Mouse (Mus musculus) myocyte (in vitro differentiated cells): ENCODE measurements around the gene Nfkbiz. TPM values are rescaled to one million over a fixed set of nuclear protein-coding genes. Genes with fewer than 3 reads are reported as not detected.

Experiments used
- H3K27me3 ChIP-seq: one replicate; pipeline ENCODE4 v1.6.1; 2011; ENCODE audit not compliant: control insufficient read depth, insufficient read depth, insufficient read length
- H3K36me3 ChIP-seq: one replicate; pipeline ENCODE4 v1.6.1; 2011; ENCODE audit not compliant: control insufficient read depth, insufficient read depth
- H3K4me2 ChIP-seq: one replicate; pipeline ENCODE4 v1.6.1; 2011; ENCODE audit warnings: low read depth, control low read depth
- H3K4me3 ChIP-seq: one replicate; pipeline ENCODE4 v1.5.1; 2011; ENCODE audit warnings: mild to moderate bottlenecking, control low read depth, moderate library complexity
- H3K79me2 ChIP-seq: one replicate; pipeline ENCODE4 v1.6.1; 2011; ENCODE audit not compliant: control insufficient read depth, insufficient read depth
- H3ac ChIP-seq: one replicate; pipeline ENCODE4 v1.6.1; 2011; ENCODE audit not compliant: control insufficient read depth, insufficient read length
- CEBPB ChIP-seq: IDR thresholded peaks from 2 replicates; pipeline ENCODE4 v1.6.1; 2011; ENCODE audit warnings: mild to moderate bottlenecking, moderate library complexity; ENCODE audit not compliant: poor library complexity, insufficient read depth, severe bottlenecking
- E2F4 ChIP-seq: IDR thresholded peaks from one replicate; pipeline ENCODE4 v1.6.1; 2011; ENCODE audit warnings: mild to moderate bottlenecking, control low read depth, moderate library complexity; ENCODE audit not compliant: insufficient read depth
- MAX ChIP-seq: IDR thresholded peaks from one replicate; pipeline ENCODE4 v1.6.1; 2011; ENCODE audit warnings: low read depth, mild to moderate bottlenecking, control low read depth
- MYOD1 ChIP-seq, 3 experiments: IDR thresholded peaks; one replicate each; pipeline ENCODE4 v1.6.1; 2011; ENCODE audit warnings: control low read depth in 2 of 3, low read depth in 2 of 3, mild to moderate bottlenecking in 2 of 3, moderate library complexity in 1 of 3; ENCODE audit not compliant: insufficient read length in 2 of 3, control insufficient read depth in 1 of 3
- MYOG ChIP-seq, 3 experiments: IDR thresholded peaks; one replicate each; pipeline ENCODE4 v1.6.1; 2011; ENCODE audit warnings: control low read depth in 2 of 3, low read depth in 2 of 3, mild to moderate bottlenecking in 2 of 3; ENCODE audit not compliant: insufficient read length in 2 of 3, control insufficient read depth in 1 of 3, insufficient read depth in 1 of 3
- POLR2A ChIP-seq: IDR thresholded peaks from one replicate; pipeline ENCODE4 v1.6.1; 2011; ENCODE audit warnings: low read depth, mild to moderate bottlenecking, control low read depth, moderate library complexity; ENCODE audit not compliant: insufficient read length
- POLR2AphosphoS2 ChIP-seq: IDR thresholded peaks from one replicate; pipeline ENCODE4 v1.6.1; 2011; ENCODE audit warnings: low read depth, control low read depth; ENCODE audit not compliant: insufficient read length
- REST ChIP-seq: IDR thresholded peaks from one replicate; pipeline ENCODE4 v1.6.1; 2011; ENCODE audit warnings: mild to moderate bottlenecking, control low read depth, moderate library complexity; ENCODE audit not compliant: insufficient read depth, insufficient read length
- SRF ChIP-seq: IDR thresholded peaks from one replicate; pipeline ENCODE4 v1.6.1; 2011; ENCODE audit warnings: low read depth; ENCODE audit not compliant: control insufficient read depth, insufficient read length
- TCF12 ChIP-seq: IDR thresholded peaks from one replicate; pipeline ENCODE4 v1.6.1; 2011; ENCODE audit warnings: mild to moderate bottlenecking, control low read depth; ENCODE audit not compliant: poor library complexity, insufficient read depth, severe bottlenecking
- USF1 ChIP-seq: IDR thresholded peaks from one replicate; pipeline ENCODE4 v1.6.1; 2011; ENCODE audit warnings: low read depth, mild to moderate bottlenecking, control low read depth, moderate library complexity
- polyA plus RNA-seq: library from polyadenylated mRNA; unstranded; fragments of >200 nt; fragmentation: generic; extraction: Trizol; gene quantifications from one replicate; pipeline ENCODE4 v1.2.1, GENCODE M21; 2012; ENCODE audit warnings: missing spikeins

Gene Nfkbiz
- polyA plus RNA-seq, 1 experiment, result 2.6 TPM

GRCm38 (mm10) chr16:55814686-55815085 lies 24.0 kb downstream of the Nfkbiz start:
- Histone ChIP-seq H3K4me3 (no peak overlapping the region), H3ac (no peak overlapping the region), H3K79me2 (peaks cover 42% of the 10 kb centered on the region), H3K36me3 (peaks cover 96% of the 10 kb centered on the region), H3K4me2 (no peak overlapping the region), H3K27me3 (no peaks in the 10 kb centered on the region)
- no peak for TF ChIP-seq MYOD1 (IDR thresholded peaks at IDR 0.05; ENCODE audit: control insufficient read depth in 1 of 3, insufficient read length in 2 of 3, low read depth in 2 of 3)
- TF ChIP-seq USF1, result no peak

- Histone ChIP-seq H3K4me2 (no peak overlapping the region), H3K4me3 (no peak overlapping the region), H3K36me3 (peaks cover 93% of the 10 kb centered on the region), H3ac (no peak overlapping the region), H3K27me3 (no peaks in the 10 kb centered on the region), H3K79me2 (peaks cover 35% of the 10 kb centered on the region)
- TF ChIP-seq E2F4 (no peak), TCF12 (no peak), POLR2A (peak; percentile 18), POLR2AphosphoS2 (peak; percentile 35)
These were observed 24.8 kb downstream of the Nfkbiz start for GRCm38 (mm10) chr16:55813916-55814315.

GRCm38 (mm10) chr16:55811792-55812191 lies 26.9 kb downstream of the Nfkbiz start:
- Histone ChIP-seq H3ac (no peak overlapping the region), H3K27me3 (no peaks in the 10 kb centered on the region), H3K4me2 (no peak overlapping the region), H3K36me3 (peaks cover 72% of the 10 kb centered on the region), H3K4me3 (no peak overlapping the region), H3K79me2 (peaks cover 13% of the 10 kb centered on the region)
- TF ChIP-seq POLR2AphosphoS2 (no peak), REST (no peak), MYOD1 (IDR thresholded peaks at IDR 0.05; ENCODE audit: control insufficient read depth in 1 of 3, insufficient read length in 2 of 3, low read depth in 2 of 3) (no peak), E2F4 (no peak), POLR2A (no peak), TCF12 (no peak)

- TF ChIP-seq MAX, result no peak
- no peak for TF ChIP-seq USF1
- peak; percentile 69 for TF ChIP-seq POLR2AphosphoS2
- no peak for TF ChIP-seq SRF
- TF ChIP-seq POLR2A, result no peak
- no peak for TF ChIP-seq TCF12
- no peak for TF ChIP-seq MYOG (IDR thresholded peaks at IDR 0.05; ENCODE audit: control insufficient read depth in 1 of 3, insufficient read depth in 1 of 3, insufficient read length in 2 of 3, low read depth in 2 of 3)
- Histone ChIP-seq H3K36me3 (peaks cover 56% of the 10 kb centered on the region), H3ac (no peak overlapping the region), H3K27me3 (no peaks in the 10 kb centered on the region), H3K79me2 (no peaks in the 10 kb centered on the region), H3K4me3 (no peak overlapping the region), H3K4me2 (no peak overlapping the region)
These were observed 28.8 kb downstream of the Nfkbiz start for GRCm38 (mm10) chr16:55809779-55810514.

- TF ChIP-seq POLR2AphosphoS2 (peak; percentile 82), MYOD1 (IDR thresholded peaks at IDR 0.05; ENCODE audit: control insufficient read depth in 1 of 3, insufficient read length in 2 of 3, low read depth in 2 of 3) (no peak)
- H3K27me3 ChIP-seq, result no peaks in the 10 kb centered on the region
- H3K4me3 ChIP-seq, result no peak overlapping the region
- no peak overlapping the region for H3K4me2 ChIP-seq
- H3K79me2 ChIP-seq, result no peaks in the 10 kb centered on the region
- H3ac ChIP-seq, result no peak overlapping the region
- peaks cover 50% of the 10 kb centered on the region for H3K36me3 ChIP-seq
These were observed 29.4 kb downstream of the Nfkbiz start for GRCm38 (mm10) chr16:55809345-55809744.

- Histone ChIP-seq H3ac (no peak overlapping the region), H3K27me3 (no peaks in the 10 kb centered on the region), H3K4me3 (no peak overlapping the region), H3K36me3 (peaks cover 31% of the 10 kb centered on the region), H3K79me2 (no peaks in the 10 kb centered on the region), H3K4me2 (no peak overlapping the region)
- TF ChIP-seq MYOG (IDR thresholded peaks at IDR 0.05; ENCODE audit: control insufficient read depth in 1 of 3, insufficient read depth in 1 of 3, insufficient read length in 2 of 3, low read depth in 2 of 3), result no peak
- TF ChIP-seq CEBPB, result no peak
- no peak for TF ChIP-seq POLR2A
- peak; percentile 73 for TF ChIP-seq POLR2AphosphoS2
- TF ChIP-seq USF1, result no peak
These were observed 31.2 kb downstream of the Nfkbiz start for GRCm38 (mm10) chr16:55807505-55807932.
